Mouse (Mus musculus): ENCODE measurements around the gene Prkn.

The Prkn gene

DNA sequence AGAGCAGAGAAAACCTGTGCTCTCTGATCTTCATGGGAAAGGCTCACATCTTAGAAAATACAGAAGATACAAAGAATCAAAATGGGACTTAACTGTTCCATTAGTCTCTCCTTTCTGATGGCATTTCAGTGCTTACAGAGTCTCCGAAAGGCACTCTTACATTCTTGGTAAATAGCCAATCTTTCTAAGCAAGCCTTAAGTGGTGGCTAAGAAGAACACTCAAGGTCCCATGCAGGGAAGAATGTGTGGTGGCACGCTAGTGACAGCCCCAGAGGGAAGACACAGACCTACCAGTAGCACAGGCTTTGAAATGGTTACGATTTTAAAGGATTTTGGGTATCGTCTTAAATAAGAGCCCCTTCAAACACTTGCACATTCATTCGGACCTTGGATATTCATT lies 816.2 kb downstream of the Prkn start:
- no peak for DNase-seq (ENCODE audit: low read depth)

DNA sequence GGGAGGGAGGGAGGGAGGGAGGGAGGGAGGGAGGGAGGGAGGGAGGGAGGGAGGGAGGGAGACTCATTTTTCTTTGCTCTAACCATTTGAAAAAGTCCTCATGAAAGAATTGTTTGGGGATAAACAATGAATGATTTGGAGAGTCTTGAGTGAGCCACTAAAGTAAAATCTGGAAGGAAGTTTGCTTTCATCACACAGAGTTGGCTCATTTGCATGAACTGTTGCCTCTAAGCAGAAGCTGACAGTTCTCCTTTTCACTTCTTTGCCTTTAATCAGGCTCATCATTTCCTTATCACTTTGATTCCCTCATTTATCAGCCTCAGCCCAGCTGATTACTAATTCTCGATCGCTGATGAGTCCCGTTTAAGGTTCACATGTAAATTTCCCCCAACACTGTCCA lies 816.7 kb downstream of the Prkn start:
- no peak for DNase-seq (ENCODE audit: low read depth)

DNA sequence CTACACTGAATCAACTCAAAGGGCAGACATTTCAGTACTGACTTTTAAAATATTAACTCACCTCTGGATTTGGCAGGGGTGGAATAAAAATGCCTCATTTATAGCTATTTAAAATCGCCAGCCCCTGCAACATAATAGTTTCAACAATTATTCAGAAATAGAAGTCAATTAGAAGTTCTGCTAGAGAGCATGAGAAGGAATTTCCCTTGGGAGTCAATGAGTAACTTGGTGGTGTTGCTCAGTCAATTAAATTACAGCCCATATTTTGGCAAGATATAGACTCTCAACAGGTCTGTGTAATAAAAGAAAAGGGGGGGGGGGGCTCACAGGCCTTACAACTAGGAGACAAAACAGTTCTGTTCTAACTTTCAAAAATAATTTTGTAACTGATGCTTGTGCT lies 821.7 kb downstream of the Prkn start:
- DNase-seq (ENCODE audit: low read depth), result no peak

DNA sequence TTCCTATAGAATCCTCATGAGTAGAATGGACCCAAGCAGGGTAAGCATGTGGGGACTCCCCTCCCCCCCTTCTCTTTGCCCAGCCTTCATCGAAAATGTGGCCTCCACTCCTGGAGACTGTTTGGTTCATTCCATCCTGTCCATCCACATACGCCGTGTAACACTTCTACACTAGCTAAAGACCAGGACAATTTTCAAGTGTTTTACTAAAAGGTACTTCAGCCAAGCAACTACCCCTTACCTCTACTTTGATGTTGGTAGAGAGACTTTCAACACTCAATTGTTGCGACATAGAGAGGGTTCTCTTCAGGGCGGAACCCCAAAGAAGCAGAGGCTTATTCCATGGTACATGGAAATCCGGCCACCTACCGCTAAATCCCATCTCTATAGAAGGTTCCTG lies 823.3 kb downstream of the Prkn start:
- no peak for DNase-seq (ENCODE audit: low read depth)

DNA sequence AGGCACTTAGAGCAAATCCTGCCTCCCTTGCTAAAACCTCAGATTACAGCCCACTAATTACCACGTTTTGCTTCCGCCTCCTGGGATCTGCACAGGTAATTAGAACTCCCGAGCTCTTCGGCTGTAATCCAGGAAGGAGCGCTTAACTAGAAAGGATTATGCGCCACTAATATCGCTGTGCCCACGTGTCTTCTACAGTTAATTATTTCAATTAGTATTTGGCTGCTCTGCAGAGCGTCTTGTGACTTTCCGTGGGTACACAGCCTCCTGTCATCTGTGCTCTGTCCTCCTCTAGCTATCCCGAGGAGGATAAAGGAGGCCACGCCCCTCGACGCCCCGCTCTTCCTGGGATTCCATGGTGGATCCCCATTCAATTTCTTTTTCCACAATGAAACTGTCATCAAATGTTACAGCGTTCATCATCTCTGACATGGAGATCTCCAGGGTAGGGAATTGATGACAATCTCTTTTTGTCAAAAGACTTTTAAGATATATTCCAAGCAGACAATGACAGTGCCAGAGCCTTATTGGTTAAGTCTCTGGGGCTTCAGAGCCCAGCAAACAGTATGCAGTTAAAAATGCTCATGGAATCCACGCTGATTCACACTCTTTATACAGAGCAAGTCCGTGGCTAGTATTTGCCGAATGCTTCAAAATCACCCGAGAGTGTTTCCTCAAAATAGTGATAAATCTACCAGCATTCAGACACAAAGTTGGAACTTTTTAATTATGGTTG lies 824.6 kb downstream of the Prkn start:
- DNase-seq (ENCODE audit: low read depth), result no peak

DNA sequence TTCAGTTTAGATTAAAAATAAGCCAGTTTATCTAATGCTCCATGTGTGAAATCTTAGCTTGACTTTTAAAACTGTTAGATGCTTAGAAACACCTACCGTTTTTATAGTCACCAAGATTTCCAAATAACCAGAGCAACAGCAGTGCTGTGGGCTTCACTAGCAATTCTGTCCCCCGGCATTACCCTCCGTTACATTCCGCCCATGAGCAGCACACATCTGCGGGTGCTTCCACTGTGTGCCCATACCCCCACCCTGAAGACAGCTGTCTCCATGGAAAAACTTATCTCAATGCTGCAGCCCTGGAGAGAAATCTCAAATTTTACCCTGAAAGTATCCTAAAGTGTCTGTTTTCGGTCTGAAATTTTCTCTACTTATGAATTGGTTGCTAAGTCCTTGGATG lies 839.5 kb downstream of the Prkn start:
- DNase-seq (ENCODE audit: low read depth), result no peak

DNA sequence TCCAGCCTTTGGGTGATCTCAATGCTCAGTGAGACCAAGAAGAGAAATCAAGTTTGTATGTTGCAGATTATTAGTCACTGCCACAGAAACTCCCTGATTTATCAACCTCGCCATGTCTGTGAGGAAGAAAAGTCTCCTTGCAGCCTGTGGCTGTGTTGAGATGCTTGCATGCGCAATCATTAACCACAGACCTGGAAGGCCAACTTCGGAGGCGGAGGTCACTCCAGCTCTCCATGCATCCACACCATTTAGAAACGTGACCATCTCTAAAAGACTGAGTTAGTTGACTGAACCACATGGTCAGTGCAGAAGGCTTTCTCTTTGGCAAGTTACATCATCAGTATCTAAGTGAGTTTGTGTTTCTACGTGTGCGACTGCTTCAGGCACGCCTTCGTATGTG lies 840.3 kb downstream of the Prkn start:
- no peak for DNase-seq (ENCODE audit: low read depth)

DNA sequence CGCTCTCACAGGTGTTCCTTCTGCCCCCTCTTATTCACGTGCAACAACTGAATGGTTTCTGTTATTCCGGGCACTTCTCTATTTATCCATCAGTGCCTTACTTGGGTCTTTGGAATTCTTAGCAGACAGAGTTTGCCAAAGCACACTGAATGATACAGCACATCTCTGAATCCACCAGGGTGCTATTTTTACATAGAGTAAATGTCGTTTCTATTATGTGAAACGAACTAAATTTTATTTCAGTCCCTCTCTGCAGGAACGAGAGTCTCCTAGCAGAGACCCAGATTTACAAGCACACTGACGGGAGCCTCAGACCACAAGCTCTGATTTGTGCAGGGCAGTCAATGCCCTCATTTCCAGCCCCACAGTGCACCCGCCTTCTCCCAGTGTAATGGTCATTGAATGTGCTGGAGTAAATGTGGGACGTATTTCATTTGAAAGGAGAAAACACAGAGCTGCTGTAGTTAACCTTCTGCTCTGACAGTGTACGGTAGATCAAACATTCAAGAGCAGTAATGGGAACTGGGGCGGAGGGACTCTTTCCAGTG lies 841.7 kb downstream of the Prkn start:
- no peak for DNase-seq (ENCODE audit: low read depth)

DNA sequence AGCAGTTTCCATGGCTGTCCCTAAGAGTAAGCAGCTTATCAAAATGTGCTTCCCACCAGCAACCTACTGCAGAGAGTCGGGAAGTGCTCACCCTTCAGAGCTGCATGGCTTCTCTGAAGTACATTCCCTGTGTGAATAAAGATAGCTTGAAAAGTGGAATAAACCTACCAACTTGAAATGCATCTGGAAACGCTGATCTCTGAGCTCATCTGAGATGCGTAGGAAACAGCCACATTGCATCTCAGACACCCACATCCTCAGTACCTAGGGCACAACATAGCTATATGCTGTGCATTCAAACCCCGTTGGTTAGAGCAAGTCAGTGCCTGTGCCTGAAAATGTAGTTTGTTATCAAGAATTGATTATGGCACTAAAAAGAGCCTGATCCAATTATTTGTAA lies 864.8 kb downstream of the Prkn start:
- no peak for DNase-seq (ENCODE audit: low read depth)

DNA sequence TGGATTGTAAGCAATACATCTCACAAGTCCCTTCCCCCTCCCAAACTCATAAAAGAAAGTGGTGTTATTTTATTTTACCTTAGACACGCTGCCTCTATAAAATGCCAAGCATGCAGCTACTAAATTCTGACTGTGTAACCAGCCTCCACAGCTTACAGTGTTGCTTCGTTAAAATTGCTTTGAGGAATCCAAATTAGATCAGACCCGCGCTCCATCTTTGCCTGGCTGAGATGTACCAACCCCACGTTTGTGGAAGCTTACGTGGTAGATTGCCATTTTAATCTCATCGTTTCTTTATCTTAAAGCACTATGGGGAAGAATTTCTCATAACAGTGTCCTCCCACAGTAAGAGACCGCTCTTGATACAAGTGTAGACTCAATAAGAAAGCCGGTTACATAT lies 865.6 kb downstream of the Prkn start:
- no peak for DNase-seq (ENCODE audit: low read depth)

DNA sequence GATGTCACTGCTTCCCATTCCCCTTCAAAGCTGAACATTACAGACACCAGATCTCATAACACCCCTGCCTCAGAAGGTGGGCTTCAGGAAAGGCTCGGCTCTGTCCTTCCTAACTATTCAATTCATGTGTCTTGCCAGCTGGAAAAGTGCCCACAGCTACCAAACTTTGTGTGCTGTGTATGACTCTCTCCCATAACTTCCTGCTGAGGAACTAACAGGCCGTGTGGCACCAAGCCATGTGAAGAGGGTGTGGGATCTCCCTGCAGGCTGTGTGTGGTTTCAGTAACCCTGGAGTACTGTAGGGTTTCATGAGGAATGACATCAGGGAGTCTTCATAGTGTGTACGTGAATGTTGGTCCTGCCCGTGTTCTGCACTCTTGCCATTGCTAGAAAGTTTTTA lies 871.9 kb downstream of the Prkn start:
- no peak for DNase-seq (ENCODE audit: low read depth)

DNA sequence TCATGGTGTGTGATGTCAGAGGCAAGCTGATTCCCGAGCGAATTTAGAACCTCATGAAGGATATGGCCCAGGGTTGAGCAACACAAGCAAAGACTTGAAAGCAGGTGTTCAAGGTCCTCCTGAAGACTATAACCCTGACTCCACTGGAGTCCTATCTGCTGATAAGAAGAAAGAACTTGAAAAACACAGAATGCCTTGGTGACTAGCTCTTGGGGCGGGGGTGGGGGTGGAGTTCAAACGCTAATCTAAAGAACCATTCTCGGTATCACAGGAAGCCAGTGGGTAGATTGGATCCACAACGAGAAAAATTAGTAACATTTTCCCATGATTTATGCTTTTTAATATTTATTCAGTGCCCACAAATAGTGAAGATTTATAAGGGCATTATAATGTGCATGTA lies 879.6 kb downstream of the Prkn start:
- DNase-seq (ENCODE audit: low read depth), result no peak

DNA sequence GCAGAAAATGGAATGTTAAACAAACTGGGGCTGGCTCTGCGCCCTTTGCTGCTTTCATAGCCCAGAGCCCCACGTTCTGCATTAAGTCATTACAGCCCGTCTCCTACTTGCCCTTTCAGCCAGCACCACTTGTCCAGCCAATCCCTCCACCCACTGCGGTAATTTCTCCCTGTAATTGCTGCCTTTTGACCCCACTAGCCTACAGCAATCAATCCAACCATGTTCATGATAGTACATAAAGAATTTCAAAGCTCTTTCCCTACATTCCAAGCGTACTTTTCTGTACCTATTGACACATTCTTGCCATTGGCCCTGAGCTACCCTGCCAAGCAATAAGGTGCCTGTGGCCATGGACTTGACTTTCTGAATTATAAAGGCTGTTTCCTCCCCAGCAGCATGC lies 881.7 kb downstream of the Prkn start:
- no peak for DNase-seq (ENCODE audit: low read depth)

DNA sequence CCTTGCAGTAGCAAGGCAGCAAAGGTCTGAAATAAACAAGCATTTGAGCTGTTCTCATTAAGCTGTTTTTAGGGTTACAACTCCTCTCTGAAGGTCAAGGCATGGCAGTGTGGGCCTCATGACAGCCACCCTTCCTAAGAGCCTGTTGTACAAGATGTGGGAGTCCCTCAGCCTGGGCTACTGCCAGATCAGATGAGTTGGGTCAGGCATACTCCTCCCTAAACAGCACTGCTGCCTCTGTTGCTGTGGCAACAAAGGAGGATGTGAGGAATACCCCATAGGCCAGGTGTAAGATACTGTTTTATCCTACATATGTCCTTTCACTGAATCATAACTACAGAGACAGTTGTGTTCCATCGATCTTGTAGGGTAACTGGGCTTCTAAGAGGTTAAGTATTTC lies 882.3 kb downstream of the Prkn start:
- DNase-seq (ENCODE audit: low read depth), result no peak

DNA sequence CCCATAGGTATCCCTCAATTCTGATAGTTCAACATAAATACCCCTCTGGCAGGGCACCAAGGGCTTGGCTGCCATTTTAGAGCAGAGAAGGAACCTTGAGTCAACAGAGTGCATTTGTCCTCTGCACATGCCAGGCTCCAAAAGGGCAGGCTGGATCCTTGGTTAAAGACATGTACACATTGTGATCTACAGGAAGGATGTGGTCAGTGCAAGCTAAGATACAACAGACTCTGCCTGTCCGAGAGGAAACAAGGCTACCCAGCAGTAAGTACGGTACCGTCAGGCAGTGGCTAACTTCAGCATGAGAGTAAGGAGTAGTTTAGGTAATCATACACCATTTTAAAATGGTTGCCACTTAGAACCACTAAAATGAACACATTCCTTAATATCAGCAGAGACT lies 884.0 kb downstream of the Prkn start:
- no peak for DNase-seq (ENCODE audit: low read depth)

DNA sequence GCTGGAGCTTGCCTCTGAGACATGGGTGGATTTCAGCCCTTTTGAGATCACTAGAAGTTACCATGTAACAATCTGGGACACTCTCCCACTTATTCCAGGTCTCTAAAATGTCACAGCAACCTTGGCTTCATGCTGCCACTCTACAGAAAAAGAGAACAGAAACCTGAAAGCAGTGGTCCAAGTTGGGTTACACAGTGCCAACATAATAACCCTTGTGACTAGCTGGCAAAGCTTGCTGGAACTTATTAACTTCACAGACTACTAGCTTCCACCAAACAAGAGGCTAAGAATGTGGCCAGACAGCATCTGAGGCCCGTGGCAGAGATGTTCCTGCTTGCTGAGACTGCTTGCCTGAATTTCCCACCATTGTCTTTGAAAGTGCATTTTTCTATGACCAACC lies 886.9 kb downstream of the Prkn start:
- peak; percentile 30 for DNase-seq (ENCODE audit: low read depth)

DNA sequence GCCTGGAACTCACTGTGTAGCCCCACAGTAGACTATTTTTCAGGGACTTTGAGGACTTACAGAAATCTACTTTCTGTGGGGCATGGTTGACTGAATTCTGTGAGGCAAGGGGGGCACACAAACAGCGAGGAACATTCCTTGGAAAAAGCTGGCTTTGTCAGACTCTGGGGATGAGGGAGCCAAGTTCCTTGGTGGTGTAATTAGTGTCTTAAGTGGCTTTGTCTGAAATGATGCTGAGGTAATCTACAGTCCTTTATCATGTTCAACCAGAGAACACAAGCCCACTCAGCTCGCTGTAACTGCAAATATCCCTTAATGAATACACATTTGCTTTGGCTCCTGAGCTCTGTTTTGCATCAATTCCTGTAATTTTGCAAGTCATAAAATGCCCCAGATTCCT lies 888.1 kb downstream of the Prkn start:
- DNase-seq (ENCODE audit: low read depth), result no peak

DNA sequence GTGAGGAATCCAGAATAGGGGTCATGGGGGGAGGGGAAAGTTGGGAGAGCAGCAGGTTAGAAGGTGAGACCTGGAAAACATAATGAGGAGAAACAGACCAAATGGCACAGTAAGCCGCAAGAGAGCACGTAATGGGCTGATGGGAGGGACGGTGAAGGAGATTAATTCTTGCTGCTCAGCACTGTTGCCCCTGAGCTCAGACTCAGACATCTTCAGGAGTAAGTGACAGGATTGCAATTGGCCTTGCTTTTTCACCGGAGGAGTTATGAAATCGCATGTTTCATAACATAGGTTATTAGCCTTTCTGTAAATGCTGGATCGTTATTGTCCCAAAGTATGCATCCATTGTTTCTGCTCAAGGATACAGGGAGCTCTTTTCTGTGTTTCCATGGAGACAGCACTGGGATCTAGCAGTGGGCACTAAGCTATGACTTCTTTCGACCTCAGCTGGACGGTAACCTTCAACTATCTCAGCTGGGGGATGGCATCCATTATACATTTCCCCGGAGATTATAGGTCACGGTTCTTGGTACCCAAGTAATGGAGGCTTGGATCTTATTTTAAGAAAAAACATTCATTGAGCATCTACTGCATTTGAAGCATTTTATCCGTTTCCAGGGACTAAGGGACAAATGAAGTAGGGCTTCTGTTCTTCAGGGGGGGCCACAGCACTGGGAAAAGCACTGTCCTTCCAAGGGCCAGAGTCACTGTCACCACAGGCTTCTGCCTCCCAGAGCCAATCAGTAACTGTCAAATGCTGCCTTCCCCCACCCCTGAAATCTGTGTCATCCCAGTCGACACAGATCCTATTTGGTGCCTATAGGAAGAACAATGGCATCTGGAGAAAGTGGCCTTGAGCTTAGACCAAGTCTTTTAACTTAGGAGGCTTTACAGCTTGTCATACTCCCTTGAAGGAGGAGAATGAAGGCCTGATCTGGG lies 890.7 kb downstream of the Prkn start:
- no peak for DNase-seq (ENCODE audit: low read depth)

DNA sequence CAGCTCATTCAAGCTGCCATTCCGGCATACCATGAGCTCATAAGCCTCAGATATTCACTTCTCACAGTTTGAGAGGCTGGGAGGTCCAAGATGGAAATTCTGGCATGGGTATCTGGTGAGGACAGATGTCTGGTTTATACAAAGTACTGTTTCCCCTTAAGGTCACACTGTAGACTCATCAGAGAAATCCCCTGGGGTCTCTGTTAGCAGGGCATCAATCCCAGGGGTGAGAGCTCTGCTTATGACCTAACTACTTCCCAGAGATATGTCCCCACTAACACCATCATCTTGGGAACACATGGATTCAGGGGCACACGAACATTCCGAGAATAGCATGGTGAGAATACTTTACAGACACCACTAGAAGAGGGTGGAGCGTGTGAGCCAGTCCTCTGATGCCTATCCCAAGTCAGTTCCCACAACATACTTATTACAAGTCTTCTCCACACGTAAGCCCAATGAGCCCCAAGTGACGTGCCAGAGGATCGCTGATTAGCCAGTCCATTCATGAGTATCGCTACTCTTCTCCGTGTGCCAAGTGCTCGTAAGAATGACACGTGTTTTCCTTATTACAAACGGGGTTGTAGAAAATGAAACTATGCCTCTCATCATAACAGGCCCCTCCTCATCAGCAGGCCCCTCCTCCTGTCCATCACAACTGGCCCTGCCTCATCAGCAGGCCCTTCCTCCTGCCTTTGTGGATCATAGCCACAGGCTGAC lies 895.1 kb downstream of the Prkn start:
- DNase-seq (ENCODE audit: low read depth), result no peak

DNA sequence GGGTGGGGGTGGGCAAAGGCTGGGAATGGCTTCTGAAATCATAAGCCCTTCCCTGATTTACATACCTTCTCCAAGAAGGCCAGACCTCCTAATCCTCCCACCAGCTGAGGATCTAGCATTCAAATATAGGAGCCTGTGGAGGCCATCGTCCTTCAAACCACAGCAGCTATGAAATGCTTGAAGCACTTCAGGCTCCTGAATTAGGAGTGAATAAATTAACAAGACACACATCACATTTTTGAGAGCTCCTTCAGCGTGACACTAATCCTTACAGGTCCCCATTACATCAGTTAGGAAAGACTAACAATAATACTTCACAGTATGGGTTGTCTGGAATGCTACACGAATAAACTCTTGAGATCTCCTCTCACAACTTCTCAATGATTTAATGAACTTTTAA lies 896.3 kb downstream of the Prkn start:
- DNase-seq (ENCODE audit: low read depth), result no peak

DNA sequence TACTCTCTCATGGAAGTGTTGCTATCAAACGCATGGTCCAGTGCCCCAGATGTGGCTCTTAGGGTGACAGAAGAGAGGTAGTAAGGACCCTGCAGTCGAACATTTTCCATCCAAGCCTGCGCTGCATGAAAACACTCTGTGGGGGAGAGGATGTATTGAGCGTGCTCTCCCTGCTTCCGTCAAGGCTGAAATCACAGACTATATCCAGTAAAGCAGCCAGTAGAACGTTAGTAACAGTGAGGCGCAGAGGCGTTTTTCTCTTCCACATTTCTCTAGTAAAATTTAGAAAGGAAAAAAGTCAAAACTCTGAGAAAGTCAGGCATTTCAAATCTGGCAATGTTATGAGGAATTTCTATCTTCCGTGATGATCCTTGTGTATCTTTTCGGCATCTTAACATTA lies 897.7 kb downstream of the Prkn start:
- no peak for DNase-seq (ENCODE audit: low read depth)

DNA sequence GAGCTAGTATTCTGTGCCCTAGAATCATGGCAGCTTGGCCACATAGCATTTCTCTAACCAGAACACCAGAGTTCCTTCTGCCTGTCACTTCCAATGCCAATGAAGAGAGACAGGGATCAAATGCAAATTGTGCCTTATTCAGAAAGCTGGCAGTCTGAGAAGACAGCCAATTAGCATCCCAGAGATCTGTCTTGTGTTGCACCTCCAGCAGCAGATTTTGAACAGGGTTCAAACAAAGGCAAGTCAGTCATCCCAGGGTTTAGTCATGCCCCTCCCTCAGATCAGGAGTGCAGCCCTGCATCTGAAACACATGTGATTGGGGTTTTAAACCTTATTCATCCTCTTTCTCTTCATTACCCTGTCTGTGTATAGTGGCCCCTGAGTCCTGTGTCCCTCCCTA lies 900.5 kb downstream of the Prkn start:
- DNase-seq (ENCODE audit: low read depth), result no peak

DNA sequence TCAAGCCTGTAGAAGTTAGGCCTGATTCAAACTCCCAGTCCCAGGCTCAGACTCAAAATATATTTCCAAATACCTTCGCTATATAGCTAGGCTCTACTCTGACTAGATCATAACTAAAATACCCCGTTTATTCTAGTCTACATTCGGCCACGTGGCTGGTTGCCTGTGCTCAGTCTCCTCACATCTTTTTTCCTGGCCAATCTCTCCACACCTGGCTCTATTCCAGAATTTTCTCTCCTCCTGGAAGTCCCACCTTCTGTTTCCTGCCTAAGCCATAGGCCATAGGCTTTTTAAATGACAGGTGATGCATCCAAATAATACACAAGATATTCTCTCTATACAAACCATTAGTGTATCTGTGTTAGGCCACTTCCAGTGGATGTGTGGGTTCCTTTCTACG lies 901.0 kb downstream of the Prkn start:
- no peak for DNase-seq (ENCODE audit: low read depth)
